Mouse (Mus musculus): ENCODE measurements around the gene Tnpo2. TPM values are rescaled to one million over a fixed set of nuclear protein-coding genes. Genes with fewer than 3 reads are reported as not detected.

Tnpo2 gene
- polyA plus RNA-seq, 1 experiment from 2014 or later = 28.8 TPM

GRCm38 (mm10) chr8:85086238-85086637 is 49.5 kb downstream of the Tnpo2 start:
- H3K36me3 ChIP-seq = peaks cover 45% of the 10 kb centered on the region
- no peaks in the 10 kb centered on the region for H3K9me3 ChIP-seq (replicated peaks)
- ATAC-seq (ENCODE audit: insufficient number of reproducible peaks, low FRiP score) = no peak
- no peak overlapping the region for H3K9ac ChIP-seq
- H3K4me2 ChIP-seq = no peak overlapping the region
- H3K27ac ChIP-seq (ENCODE audit: poor library complexity, severe bottlenecking) = no peak overlapping the region
- 79% methylated on average over 3 of the region's 3 CpGs for WGBS
- no peak overlapping the region for H3K4me3 ChIP-seq
- H3K27me3 ChIP-seq (replicated peaks) = no peaks in the 10 kb centered on the region
- peaks cover 27% of the 10 kb centered on the region for H3K4me1 ChIP-seq (replicated peaks)

- H3K4me2 ChIP-seq = no peak overlapping the region
- no peaks in the 10 kb centered on the region for H3K27me3 ChIP-seq (replicated peaks)
- WGBS = 70% methylated on average over 2 of the region's 2 CpGs
- H3K4me3 ChIP-seq = no peak overlapping the region
- H3K9ac ChIP-seq = no peak overlapping the region
- H3K27ac ChIP-seq (ENCODE audit: poor library complexity, severe bottlenecking) = no peak overlapping the region
- peaks cover 53% of the 10 kb centered on the region for H3K36me3 ChIP-seq
- peaks cover 6% of the 10 kb centered on the region for H3K4me1 ChIP-seq (replicated peaks)
- H3K9me3 ChIP-seq (replicated peaks) = no peaks in the 10 kb centered on the region
- ATAC-seq (ENCODE audit: insufficient number of reproducible peaks, low FRiP score) = no peak
These were observed 52.1 kb downstream of the Tnpo2 start for GRCm38 (mm10) chr8:85088771-85089170.

- no peak overlapping the region for H3K4me2 ChIP-seq
- H3K9ac ChIP-seq = no peak overlapping the region
- no peaks in the 10 kb centered on the region for H3K27me3 ChIP-seq (replicated peaks)
- no peak for ATAC-seq (ENCODE audit: insufficient number of reproducible peaks, low FRiP score)
- H3K36me3 ChIP-seq = peaks cover 64% of the 10 kb centered on the region
- 85% methylated on average over 11 of the region's 11 CpGs for WGBS
- H3K4me1 ChIP-seq (replicated peaks) = no peaks in the 10 kb centered on the region
- H3K9me3 ChIP-seq (replicated peaks) = no peaks in the 10 kb centered on the region
- H3K4me3 ChIP-seq = no peak overlapping the region
- no peak overlapping the region for H3K27ac ChIP-seq (ENCODE audit: poor library complexity, severe bottlenecking)
These were observed 54.1 kb downstream of the Tnpo2 start for GRCm38 (mm10) chr8:85090856-85091255.

- no peak overlapping the region for H3K4me3 ChIP-seq
- H3K27ac ChIP-seq (ENCODE audit: poor library complexity, severe bottlenecking) = no peak overlapping the region
- H3K9ac ChIP-seq = no peak overlapping the region
- H3K36me3 ChIP-seq = peaks cover 71% of the 10 kb centered on the region
- no peak overlapping the region for H3K4me2 ChIP-seq
- ATAC-seq (ENCODE audit: insufficient number of reproducible peaks, low FRiP score) = no peak
- H3K4me1 ChIP-seq (replicated peaks) = no peaks in the 10 kb centered on the region
- no peaks in the 10 kb centered on the region for H3K9me3 ChIP-seq (replicated peaks)
- H3K27me3 ChIP-seq (replicated peaks) = no peaks in the 10 kb centered on the region
- WGBS = 27% methylated on average over 21 of the region's 21 CpGs
These were observed 54.9 kb downstream of the Tnpo2 start for GRCm38 (mm10) chr8:85091526-85092090.

- no peaks in the 10 kb centered on the region for H3K27me3 ChIP-seq (replicated peaks)
- no peak overlapping the region for H3K27ac ChIP-seq (ENCODE audit: poor library complexity, severe bottlenecking)
- WGBS = 83% methylated on average over 13 of the region's 13 CpGs
- no peak for ATAC-seq (ENCODE audit: insufficient number of reproducible peaks, low FRiP score)
- no peaks in the 10 kb centered on the region for H3K9me3 ChIP-seq (replicated peaks)
- H3K9ac ChIP-seq = no peak overlapping the region
- H3K4me2 ChIP-seq = no peak overlapping the region
- no peaks in the 10 kb centered on the region for H3K4me1 ChIP-seq (replicated peaks)
- no peak overlapping the region for H3K4me3 ChIP-seq
- H3K36me3 ChIP-seq = peaks cover 60% of the 10 kb centered on the region
These were observed 58.3 kb downstream of the Tnpo2 start for GRCm38 (mm10) chr8:85095051-85095450.

- H3K4me3 ChIP-seq = no peak overlapping the region
- no peak for ATAC-seq (ENCODE audit: insufficient number of reproducible peaks, low FRiP score)
- no peak overlapping the region for H3K27ac ChIP-seq (ENCODE audit: poor library complexity, severe bottlenecking)
- WGBS = 86% methylated on average over 7 of the region's 7 CpGs
- H3K36me3 ChIP-seq = peaks cover 60% of the 10 kb centered on the region
- no peak overlapping the region for H3K9ac ChIP-seq
- H3K4me1 ChIP-seq (replicated peaks) = no peaks in the 10 kb centered on the region
- H3K9me3 ChIP-seq (replicated peaks) = no peaks in the 10 kb centered on the region
- H3K4me2 ChIP-seq = no peak overlapping the region
- H3K27me3 ChIP-seq (replicated peaks) = no peaks in the 10 kb centered on the region
These were observed 58.9 kb downstream of the Tnpo2 start for GRCm38 (mm10) chr8:85095566-85095965.

GRCm38 (mm10) chr8:85096196-85096595 is 59.5 kb downstream of the Tnpo2 start:
- 88% methylated on average over 16 of the region's 16 CpGs for WGBS
- Histone ChIP-seq H3K9ac (no peak overlapping the region), H3K27me3 (replicated peaks) (no peaks in the 10 kb centered on the region), H3K4me3 (no peak overlapping the region), H3K4me2 (no peak overlapping the region), H3K9me3 (replicated peaks) (peaks cover 2% of the 10 kb centered on the region; the same call in 1 of the 2 replicates), H3K36me3 (peaks cover 54% of the 10 kb centered on the region), H3K27ac (ENCODE audit: poor library complexity, severe bottlenecking) (no peak overlapping the region), H3K4me1 (replicated peaks) (no peaks in the 10 kb centered on the region)
- no peak for ATAC-seq (ENCODE audit: insufficient number of reproducible peaks, low FRiP score)

- H3K9ac ChIP-seq = no peak overlapping the region
- H3K4me2 ChIP-seq = no peak overlapping the region
- no peak overlapping the region for H3K27ac ChIP-seq (ENCODE audit: poor library complexity, severe bottlenecking)
- WGBS = 76% methylated on average over 4 of the region's 4 CpGs
- H3K4me3 ChIP-seq = no peak overlapping the region
- peaks cover 6% of the 10 kb centered on the region; the same call in 1 of the 2 replicates for H3K9me3 ChIP-seq (replicated peaks)
- H3K4me1 ChIP-seq (replicated peaks) = no peaks in the 10 kb centered on the region
- no peak for ATAC-seq (ENCODE audit: insufficient number of reproducible peaks, low FRiP score)
- H3K36me3 ChIP-seq = peaks cover 51% of the 10 kb centered on the region
- H3K27me3 ChIP-seq (replicated peaks) = no peaks in the 10 kb centered on the region
These were observed 60.1 kb downstream of the Tnpo2 start for GRCm38 (mm10) chr8:85096850-85097249.

GRCm38 (mm10) chr8:85100076-85100665 is 63.5 kb downstream of the Tnpo2 start:
- no peak for ATAC-seq (ENCODE audit: insufficient number of reproducible peaks, low FRiP score)
- Histone ChIP-seq H3K4me3 (no peak overlapping the region), H3K27me3 (replicated peaks) (no peaks in the 10 kb centered on the region), H3K9me3 (replicated peaks) (peaks cover 14% of the 10 kb centered on the region; the same call in 1 of the 2 replicates), H3K4me1 (replicated peaks) (no peaks in the 10 kb centered on the region), H3K9ac (no peak overlapping the region), H3K36me3 (peaks cover 32% of the 10 kb centered on the region), H3K27ac (ENCODE audit: poor library complexity, severe bottlenecking) (no peak overlapping the region), H3K4me2 (no peak overlapping the region)
- WGBS = 79% methylated on average over 4 of the region's 4 CpGs

Small RNA genes lying within 50 kb of the gene (microRNA-seq; reads per million reads assigned to microRNA genes)
- 1.9 reads per million for gene Mir7070

Other genes with a start within 250 kb of the Tnpo2 start
- gene Nfix, start 236.6 kb upstream of the Tnpo2 start, polyA plus RNA-seq (2016; fragmentation: Nextera tagmentation; extraction: Ambion mirVana) = 9.2 and 10.9 TPM in 2 replicates
- 4.6 and 6.2 TPM in 2 replicates for gene Dand5, start 214.1 kb upstream of the Tnpo2 start, polyA plus RNA-seq (2016; fragmentation: Nextera tagmentation; extraction: Ambion mirVana)
- gene Gadd45gip1, start 205.4 kb upstream of the Tnpo2 start, polyA plus RNA-seq (2016; fragmentation: Nextera tagmentation; extraction: Ambion mirVana) = 50.9 and 52.1 TPM in 2 replicates
- gene Rad23a, start 196.2 kb upstream of the Tnpo2 start, polyA plus RNA-seq (2016; fragmentation: Nextera tagmentation; extraction: Ambion mirVana) = 129 and 131 TPM in 2 replicates
- 747 and 767 TPM in 2 replicates for gene Calr, start 190.0 kb upstream of the Tnpo2 start, polyA plus RNA-seq (2016; fragmentation: Nextera tagmentation; extraction: Ambion mirVana)
- 53.6 and 59.2 TPM in 2 replicates for gene Farsa, start 179.9 kb upstream of the Tnpo2 start, polyA plus RNA-seq (2016; fragmentation: Nextera tagmentation; extraction: Ambion mirVana)
- 36.5 and 36.9 TPM in 2 replicates for gene Syce2, start 164.8 kb upstream of the Tnpo2 start, polyA plus RNA-seq (2016; fragmentation: Nextera tagmentation; extraction: Ambion mirVana)
- gene Gcdh, start 143.0 kb upstream of the Tnpo2 start, polyA plus RNA-seq (2016; fragmentation: Nextera tagmentation; extraction: Ambion mirVana) = 35.5 and 36.2 TPM in 2 replicates
- gene Klf1, start 135.0 kb upstream of the Tnpo2 start, polyA plus RNA-seq (2016; fragmentation: Nextera tagmentation; extraction: Ambion mirVana) = 12.1 and 17.9 TPM in 2 replicates
- gene Dnase2a, start 128.4 kb upstream of the Tnpo2 start, polyA plus RNA-seq (2016; fragmentation: Nextera tagmentation; extraction: Ambion mirVana) = 4.2 and 4.3 TPM in 2 replicates
- 0.13 and 0.24 TPM in 2 replicates for gene Mast1, start 99.6 kb upstream of the Tnpo2 start, polyA plus RNA-seq (2016; fragmentation: Nextera tagmentation; extraction: Ambion mirVana)
- 0.20 and 0.31 TPM in 2 replicates for gene Rtbdn, start 89.9 kb upstream of the Tnpo2 start, polyA plus RNA-seq (2016; fragmentation: Nextera tagmentation; extraction: Ambion mirVana)
- not detected in 2 replicates for gene Gm49661, start 67.5 kb upstream of the Tnpo2 start, polyA plus RNA-seq (2016; fragmentation: Nextera tagmentation; extraction: Ambion mirVana)
- 638 and 672 TPM in 2 replicates for gene Prdx2, start 67.3 kb upstream of the Tnpo2 start, polyA plus RNA-seq (2016; fragmentation: Nextera tagmentation; extraction: Ambion mirVana)
- gene Rnaseh2a, start 67.1 kb upstream of the Tnpo2 start, polyA plus RNA-seq (2016; fragmentation: Nextera tagmentation; extraction: Ambion mirVana) = 77.1 and 79.0 TPM in 2 replicates
- 11.9 and 13.2 TPM in 2 replicates for gene Junb, start 58.2 kb upstream of the Tnpo2 start, polyA plus RNA-seq (2016; fragmentation: Nextera tagmentation; extraction: Ambion mirVana)
- gene Hook2, start 46.3 kb upstream of the Tnpo2 start, polyA plus RNA-seq (2016; fragmentation: Nextera tagmentation; extraction: Ambion mirVana) = 7.2 and 7.7 TPM in 2 replicates
- gene Best2, start 22.4 kb upstream of the Tnpo2 start, polyA plus RNA-seq (2016; fragmentation: Nextera tagmentation; extraction: Ambion mirVana) = not detected in 2 replicates
- 114 and 118 TPM in 2 replicates for gene Asna1, start 11.6 kb upstream of the Tnpo2 start, polyA plus RNA-seq (2016; fragmentation: Nextera tagmentation; extraction: Ambion mirVana)
- 102 and 109 TPM in 2 replicates for gene Trir, start 10.1 kb upstream of the Tnpo2 start, polyA plus RNA-seq (2016; fragmentation: Nextera tagmentation; extraction: Ambion mirVana)
- 17.3 and 18.8 TPM in 2 replicates for gene Fbxw9, start 23.1 kb downstream of the Tnpo2 start, polyA plus RNA-seq (2016; fragmentation: Nextera tagmentation; extraction: Ambion mirVana)
- gene Gm5741, start 31.1 kb downstream of the Tnpo2 start, polyA plus RNA-seq (2016; fragmentation: Nextera tagmentation; extraction: Ambion mirVana) = not detected in 2 replicates
- 50.4 and 60.9 TPM in 2 replicates for gene Dhps, start 34.8 kb downstream of the Tnpo2 start, polyA plus RNA-seq (2016; fragmentation: Nextera tagmentation; extraction: Ambion mirVana)
- gene Wdr83os, start 43.8 kb downstream of the Tnpo2 start, polyA plus RNA-seq (2016; fragmentation: Nextera tagmentation; extraction: Ambion mirVana) = 107 and 109 TPM in 2 replicates
- 31.7 and 33.2 TPM in 2 replicates for gene Wdr83, start 44.4 kb downstream of the Tnpo2 start, polyA plus RNA-seq (2016; fragmentation: Nextera tagmentation; extraction: Ambion mirVana)
- gene Man2b1, start 46.4 kb downstream of the Tnpo2 start, polyA plus RNA-seq (2016; fragmentation: Nextera tagmentation; extraction: Ambion mirVana) = 33.2 and 34.8 TPM in 2 replicates
- gene Zfp791, start 86.2 kb downstream of the Tnpo2 start, polyA plus RNA-seq (2016; fragmentation: Nextera tagmentation; extraction: Ambion mirVana) = 1.2 and 1.3 TPM in 2 replicates
- gene Cks1brt, start 115.0 kb downstream of the Tnpo2 start, polyA plus RNA-seq (2016; fragmentation: Nextera tagmentation; extraction: Ambion mirVana) = not detected in 2 replicates
- not detected in 2 replicates for gene Olfr371, start 189.1 kb downstream of the Tnpo2 start, polyA plus RNA-seq (2016; fragmentation: Nextera tagmentation; extraction: Ambion mirVana)